Mouse (Mus musculus): ENCODE results near the gene Ccdc27. TPM values are rescaled to one million over a fixed set of nuclear protein-coding genes. Genes with fewer than 3 reads are reported as not detected.

Gene Ccdc27
- not detected for total RNA-seq (2021)
- long read RNA-seq, experiment 1: 0 reads
- long read RNA-seq, experiment 2: 0 reads

- DNase-seq: no peak
- intact Hi-C loops (cut with DNase I): no loop called here
These were observed at the start of gene Ccdc27 for GRCm38 (mm10) chr4:154042577-154042976. TSS of gene Ccdc27 (minus strand) at chr4:154042677.

- no peak for DNase-seq
- intact Hi-C loops (cut with DNase I): no loop called here
These were observed 48.9 kb upstream of the Ccdc27 start for GRCm38 (mm10) chr4:154091356-154091755.

DNA sequence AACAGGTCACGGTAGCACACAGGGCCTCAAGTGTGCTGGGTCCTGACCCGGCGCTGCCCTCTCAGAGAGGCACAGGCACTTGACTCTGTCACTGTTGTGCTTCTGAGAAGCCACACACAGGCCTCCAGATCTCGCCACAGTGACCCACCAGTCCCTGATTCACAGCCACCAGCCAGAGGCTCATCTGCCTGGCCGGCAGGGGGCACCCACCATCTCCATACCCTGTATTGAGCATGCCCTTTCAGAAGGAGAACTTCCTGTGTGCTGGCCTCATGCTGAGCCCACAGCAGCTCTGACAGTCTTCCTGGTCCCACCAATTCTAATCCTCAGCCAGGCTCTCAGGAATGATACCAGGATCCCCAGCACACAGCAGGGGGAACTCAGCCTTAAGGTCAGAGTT, 46.7 kb upstream of the Ccdc27 start:
- DNase-seq: no peak
- intact Hi-C loops (cut with DNase I): no loop called here

GRCm38 (mm10) chr4:154086436-154086835, 44.0 kb upstream of the Ccdc27 start:
- intact Hi-C loops (cut with DNase I): no loop called here
- no peak for DNase-seq

DNA sequence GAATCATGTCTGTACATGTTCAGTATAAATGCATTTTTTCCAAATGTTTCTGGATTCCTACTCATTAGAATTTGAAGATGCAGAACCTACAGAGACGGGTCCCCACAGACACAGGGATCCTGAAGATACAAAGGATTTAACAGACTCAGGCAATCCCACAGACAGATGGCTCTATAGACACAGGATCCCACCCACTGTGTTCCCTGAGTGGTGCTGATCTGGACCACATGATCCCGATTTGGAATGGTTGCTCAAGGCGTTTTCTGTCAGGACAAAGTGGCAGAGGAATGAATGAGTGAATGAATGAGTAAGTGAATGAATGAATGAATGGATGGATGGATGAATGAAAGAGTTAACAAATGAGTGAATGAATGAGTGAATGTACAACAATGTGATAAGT, 43.4 kb upstream of the Ccdc27 start:
- intact Hi-C loops (cut with DNase I): no loop called here
- DNase-seq: no peak

- no peak for DNase-seq
These were observed 39.5 kb upstream of the Ccdc27 start for GRCm38 (mm10) chr4:154081974-154082373.

DNA sequence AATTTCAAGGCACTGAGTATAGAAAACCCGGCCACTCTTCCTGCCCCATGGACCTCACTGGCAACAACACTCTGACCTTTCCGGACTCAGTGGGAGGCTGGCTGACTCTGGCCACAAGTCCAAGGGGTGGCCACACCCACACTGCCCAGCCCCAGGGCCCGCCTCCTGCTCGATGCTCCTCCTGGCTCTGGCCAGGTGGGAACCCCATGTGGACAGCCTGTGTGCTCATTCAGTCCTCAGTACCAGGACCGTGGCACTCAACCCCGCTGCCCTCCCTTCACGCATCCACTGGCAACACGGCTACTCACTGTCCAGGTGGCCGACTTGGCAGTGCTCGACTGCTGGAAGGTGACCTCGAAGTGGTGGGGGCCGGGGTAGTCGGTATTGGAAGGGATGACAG, 38.5 kb upstream of the Ccdc27 start:
- intact Hi-C loops (cut with DNase I): no loop called here
- DNase-seq: no peak

More at GRCm38 (mm10) chr4:154081974-154082373, 39.5 kb upstream of the Ccdc27 start:
- intact Hi-C loops (cut with DNase I): no loop called here

DNA sequence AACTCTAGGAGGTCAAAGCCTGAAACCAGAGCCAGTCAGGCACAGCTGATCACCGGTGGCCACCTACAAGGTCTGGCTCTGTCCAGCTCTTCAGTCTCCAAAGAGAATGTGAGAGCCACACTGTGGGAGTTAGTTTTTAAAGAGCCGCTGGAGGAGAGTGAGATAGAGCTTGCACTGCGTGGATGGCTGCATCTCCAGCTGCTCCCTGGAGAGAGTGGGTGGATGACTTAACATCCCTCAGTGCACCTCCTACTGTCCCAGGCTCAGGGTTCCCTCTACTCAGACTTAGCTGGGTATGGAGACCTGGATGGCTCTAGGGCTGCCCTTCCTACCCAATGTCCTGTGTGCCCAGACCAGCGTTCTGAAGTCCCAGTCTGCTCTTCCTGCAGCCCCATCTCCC, 37.7 kb upstream of the Ccdc27 start:
- DNase-seq: no peak
- intact Hi-C loops (cut with DNase I): no loop called here

DNA sequence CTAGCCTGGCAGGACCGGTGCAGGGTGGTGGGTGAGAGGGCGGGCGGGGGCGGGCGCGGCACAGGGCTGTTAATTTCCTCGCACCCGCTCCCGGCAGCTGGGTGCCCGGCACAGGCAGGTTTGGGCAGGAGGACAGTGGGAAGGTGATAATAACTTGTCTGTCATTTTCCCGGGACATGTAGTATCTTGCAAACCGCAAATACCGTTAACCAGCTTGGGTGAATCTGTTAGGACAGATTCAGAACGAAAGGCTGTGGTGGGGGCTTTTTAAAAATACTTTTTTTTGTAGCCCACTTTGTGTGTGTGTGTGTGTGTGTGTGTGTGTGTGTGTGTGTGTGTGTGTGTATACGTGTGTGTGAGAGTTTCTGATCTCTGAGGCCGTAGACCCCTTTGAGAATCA, 29.5 kb upstream of the Ccdc27 start:
- intact Hi-C loops (cut with DNase I): no loop called here
- no peak for DNase-seq

- DNase-seq: no peak
- intact Hi-C loops (cut with DNase I): no loop called here
These were observed 29.0 kb upstream of the Ccdc27 start for GRCm38 (mm10) chr4:154071521-154071920.

DNA sequence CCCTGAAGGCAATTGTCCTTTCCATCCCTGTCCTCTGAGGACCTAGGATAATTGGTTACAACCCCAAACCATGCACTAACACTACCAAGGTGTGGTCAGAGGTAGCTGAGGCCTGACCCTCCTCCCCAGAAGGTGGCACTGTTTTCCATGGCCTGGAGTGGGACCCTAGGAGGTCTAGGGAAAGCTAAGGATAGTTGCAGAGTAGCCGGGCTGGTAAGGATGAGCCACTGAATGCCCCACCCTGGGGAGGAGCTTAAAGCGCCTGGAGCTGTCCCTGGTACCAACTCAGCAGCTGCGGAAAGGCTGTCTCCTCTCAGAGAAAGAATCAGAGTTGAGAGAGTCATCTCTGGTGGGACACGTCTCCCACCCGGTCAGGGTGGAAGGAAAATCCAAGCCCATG, 28.4 kb upstream of the Ccdc27 start:
- DNase-seq: peak; percentile 25 to 53
- intact Hi-C loops (cut with DNase I): no loop called here

GRCm38 (mm10) chr4:154064827-154065773, 22.6 kb upstream of the Ccdc27 start:
- intact Hi-C loops (cut with DNase I): loop anchor here (2.0 to 10.0 kb wide), 5 partner anchors 92 to 236 kb away; partner anchors contain the start of gene Arhgef16
- no peak for DNase-seq

DNA sequence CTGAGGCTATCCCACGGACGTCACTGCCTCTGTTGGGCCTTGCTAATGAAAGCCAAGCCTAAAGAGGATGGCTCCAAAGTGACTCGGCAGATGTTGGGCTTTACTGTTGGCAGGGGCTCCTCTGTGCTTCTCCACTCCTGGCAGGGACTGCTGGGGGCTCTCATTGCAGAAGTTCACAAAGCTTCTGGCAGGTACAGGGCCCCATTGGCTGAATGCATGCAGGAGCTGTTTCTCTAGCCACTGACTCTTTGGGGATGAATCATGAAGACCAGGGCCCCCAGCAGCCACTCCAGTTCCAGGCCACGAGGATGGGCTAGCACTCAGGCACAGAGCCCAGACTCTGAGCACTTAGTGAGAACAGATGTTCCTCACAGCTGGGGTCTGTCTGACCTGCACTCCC, 15.2 kb upstream of the Ccdc27 start:
- intact Hi-C loops (cut with DNase I): no loop called here
- peak; percentile 19 to 29 for DNase-seq

GRCm38 (mm10) chr4:154056661-154057060, 14.2 kb upstream of the Ccdc27 start:
- peak; percentile 25 to 43 for DNase-seq
- intact Hi-C loops (cut with DNase I): no loop called here

DNA sequence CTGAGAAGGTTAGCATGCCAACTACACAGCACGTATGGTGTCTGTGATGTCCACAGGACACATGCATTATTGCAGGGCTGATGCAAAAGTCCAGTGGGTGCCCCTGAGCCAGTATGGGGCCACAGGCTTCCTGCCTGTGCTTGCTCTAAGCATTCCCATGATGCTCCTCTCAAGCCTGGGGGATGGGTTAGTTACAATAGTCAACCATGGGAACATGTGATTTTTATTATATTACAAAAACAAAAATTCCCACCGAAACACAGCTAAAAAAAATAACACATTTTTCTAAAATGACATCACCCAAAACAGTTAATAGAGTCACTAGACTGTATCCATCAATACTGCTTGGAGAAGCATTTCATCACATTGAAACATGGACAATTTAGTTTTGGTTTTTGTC, 13.6 kb upstream of the Ccdc27 start:
- intact Hi-C loops (cut with DNase I): no loop called here
- no peak for DNase-seq

- intact Hi-C loops (cut with DNase I): no loop called here
- peak in 1 of 2 experiments; percentile 19 for DNase-seq
These were observed 13.0 kb upstream of the Ccdc27 start for GRCm38 (mm10) chr4:154055482-154055881.

GRCm38 (mm10) chr4:154053065-154053464, 10.6 kb upstream of the Ccdc27 start:
- DNase-seq: no peak
- intact Hi-C loops (cut with DNase I): no loop called here

GRCm38 (mm10) chr4:154051401-154051800, 8.9 kb upstream of the Ccdc27 start:
- intact Hi-C loops (cut with DNase I): no loop called here
- no peak for DNase-seq

- intact Hi-C loops (cut with DNase I): no loop called here
- DNase-seq: no peak
These were observed 3.4 kb upstream of the Ccdc27 start for GRCm38 (mm10) chr4:154045837-154046236.

DNA sequence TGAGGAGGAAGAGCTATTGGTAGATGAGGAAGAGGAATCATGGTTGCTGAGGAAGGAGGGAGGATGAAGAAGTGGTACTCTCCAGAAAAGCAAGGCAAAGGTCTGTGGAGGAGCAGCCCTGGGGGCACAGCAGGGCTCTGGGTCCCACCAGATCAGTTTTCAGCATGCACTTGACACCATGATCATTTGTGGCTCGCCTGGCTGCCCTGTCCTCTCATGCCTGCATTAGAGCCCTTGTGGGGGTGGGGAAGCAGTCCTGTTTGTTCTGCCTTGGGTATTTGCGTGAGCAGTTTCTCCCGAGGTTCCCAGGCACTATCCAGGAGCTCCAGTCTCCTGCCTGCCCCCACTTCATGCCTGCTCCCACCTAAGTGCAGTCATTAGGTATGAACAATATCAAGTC, 5.4 kb downstream of the Ccdc27 start:
- intact Hi-C loops (cut with DNase I): no loop called here
- no peak for DNase-seq

DNA sequence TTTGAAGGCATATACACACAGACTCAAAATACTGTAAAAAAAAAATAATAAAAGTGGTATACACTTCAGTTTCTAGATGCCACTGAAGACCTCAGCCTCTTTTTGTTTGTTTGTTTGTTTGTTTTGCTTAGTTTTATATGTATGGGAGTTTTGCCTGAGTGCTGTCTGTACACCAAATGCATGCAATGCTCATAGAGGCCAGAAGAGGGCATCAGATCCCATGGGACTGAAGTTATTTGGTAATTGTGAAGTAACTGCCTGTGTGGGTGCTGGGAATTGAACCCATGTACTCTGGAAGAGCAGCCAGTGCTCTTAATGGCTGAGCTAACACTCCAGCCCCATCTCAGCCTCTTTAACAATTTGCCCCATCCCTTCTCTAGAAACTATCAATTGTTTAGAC, 13.8 kb downstream of the Ccdc27 start:
- DNase-seq: no peak
- intact Hi-C loops (cut with DNase I): no loop called here

DNA sequence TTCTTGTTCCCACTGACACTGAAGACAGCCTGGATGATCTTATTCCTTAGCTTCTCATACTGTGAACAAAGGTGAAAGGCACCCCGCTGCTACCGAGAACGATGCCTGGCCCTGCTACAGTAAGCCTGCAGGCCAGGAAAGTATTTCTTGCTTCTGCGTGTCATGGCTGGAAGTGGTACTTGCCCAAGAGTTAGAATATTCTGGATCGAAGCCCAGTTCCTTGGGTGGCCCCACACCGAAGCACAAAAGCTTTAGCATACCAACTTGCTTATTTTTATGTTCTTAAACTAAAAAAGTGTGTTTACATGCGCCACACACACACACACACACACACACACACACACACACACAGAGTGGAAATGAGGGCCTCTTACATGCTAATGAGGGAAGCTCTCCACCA, 14.4 kb downstream of the Ccdc27 start:
- no peak for DNase-seq
- intact Hi-C loops (cut with DNase I): no loop called here

Measured in heart, postnatal 14 days (tissue).